Mouse (Mus musculus) thymus, adult 2 months (tissue): Measurements from ENCODE around the gene 5730455P16Rik. TPM values are rescaled to one million over a fixed set of nuclear protein-coding genes. Genes with fewer than 3 reads are reported as not detected.

Experiments used
- DNase-seq: peaks from one replicate; pipeline ENCODE4 v3.0.0; 2021
- H3K27ac ChIP-seq: fragments of 200-500 bp; 2 replicates; pipeline ENCODE4 v1.5.1; 2012; ENCODE audit warnings: low read length, control low read depth; ENCODE audit not compliant: control insufficient read depth, insufficient read depth
- H3K27me3 ChIP-seq: fragments of 200-500 bp; 2 replicates; pipeline ENCODE4 v1.6.1; 2012; ENCODE audit warnings: mild to moderate bottlenecking, low read length, moderate library complexity, mixed read lengths; ENCODE audit not compliant: control insufficient read depth, insufficient read depth
- H3K36me3 ChIP-seq: fragments of 200-500 bp; 2 replicates; pipeline ENCODE4 v1.6.1; 2012; ENCODE audit warnings: mild to moderate bottlenecking, low read length, moderate library complexity; ENCODE audit not compliant: control insufficient read depth, insufficient read depth
- H3K4me1 ChIP-seq: fragments of 200-500 bp; replicated peaks from 2 replicates; pipeline ENCODE4 v1.6.1; 2012; ENCODE audit warnings: low read length; ENCODE audit not compliant: control insufficient read depth, insufficient read depth
- H3K4me3 ChIP-seq: fragments of 200-500 bp; 2 replicates; pipeline ENCODE4 v1.5.1; 2012; ENCODE audit warnings: mild to moderate bottlenecking, low read length, control low read depth, moderate library complexity; ENCODE audit not compliant: control insufficient read depth, insufficient read depth
- CTCF ChIP-seq: fragments of 200-500 bp; IDR thresholded peaks from 2 replicates; pipeline ENCODE4 v1.5.1; 2012; ENCODE audit warnings: mild to moderate bottlenecking, control low read depth, low read length, moderate library complexity, borderline replicate concordance; ENCODE audit not compliant: control insufficient read depth, poor library complexity, insufficient read depth; ENCODE audit errors: extremely low read depth
- POLR2A ChIP-seq: fragments of 200-500 bp; IDR thresholded peaks from 2 replicates; pipeline ENCODE4 v1.6.1; 2012; ENCODE audit warnings: mild to moderate bottlenecking, low read length, control low read depth, moderate library complexity; ENCODE audit not compliant: control insufficient read depth, poor library complexity, insufficient read depth; ENCODE audit errors: extremely low read depth
- WGBS: fragments of 180-500 bp; shearing (Covaris S2); methylation state at CpG from one replicate; pipeline ENCODE4 v1.1.7; 2018; 5-methylcytosine and 5-hydroxymethylcytosine counted together
- polyA plus RNA-seq: library from polyadenylated mRNA; depleted of rRNA; stranded (reverse); fragments of >200 nt; gene quantifications from 2 replicates; pipeline ENCODE4 v1.2.3, GENCODE M21; 2012

Gene 5730455P16Rik
- polyA plus RNA-seq, 1 experiment = 5.4 TPM

GRCm38 (mm10) chr11:80342482-80342881, 35.4 kb downstream of the 5730455P16Rik start:
- H3K27me3 ChIP-seq = no peaks in the 10 kb centered on the region
- H3K36me3 ChIP-seq = no peaks in the 10 kb centered on the region
- WGBS = 88% methylated on average over 2 of the region's 2 CpGs
- no peaks in the 10 kb centered on the region for H3K4me1 ChIP-seq
- no peak for DNase-seq
- no peak for TF ChIP-seq POLR2A
- no peak for TF ChIP-seq CTCF
- no peak overlapping the region for H3K27ac ChIP-seq
- H3K4me3 ChIP-seq = no peak overlapping the region

- no peaks in the 10 kb centered on the region for H3K4me1 ChIP-seq
- no peak for DNase-seq
- H3K4me3 ChIP-seq = no peak overlapping the region
- no peaks in the 10 kb centered on the region for H3K36me3 ChIP-seq
- no peak overlapping the region for H3K27ac ChIP-seq
- TF ChIP-seq CTCF (no peak), POLR2A (no peak)
- 42% methylated on average over 6 of the region's 6 CpGs for WGBS
- H3K27me3 ChIP-seq = no peaks in the 10 kb centered on the region
These were observed 41.5 kb downstream of the 5730455P16Rik start for GRCm38 (mm10) chr11:80336351-80336730.

- WGBS = 49% methylated on average over 7 of the region's 7 CpGs
These were observed 42.1 kb downstream of the 5730455P16Rik start for GRCm38 (mm10) chr11:80335609-80336350.

GRCm38 (mm10) chr11:80332709-80333400, 45.0 kb downstream of the 5730455P16Rik start:
- WGBS = 74% methylated on average over 12 of the region's 12 CpGs
- Histone ChIP-seq H3K27ac (no peak overlapping the region), H3K36me3 (no peaks in the 10 kb centered on the region), H3K27me3 (no peaks in the 10 kb centered on the region), H3K4me3 (no peak overlapping the region), H3K4me1 (no peaks in the 10 kb centered on the region)
- no peak for DNase-seq
- no peak for TF ChIP-seq CTCF
- no peak for TF ChIP-seq POLR2A

More at GRCm38 (mm10) chr11:80335609-80336350, 42.1 kb downstream of the 5730455P16Rik start:
- Histone ChIP-seq H3K4me3 (no peak overlapping the region), H3K27ac (no peak overlapping the region), H3K36me3 (no peaks in the 10 kb centered on the region), H3K27me3 (no peaks in the 10 kb centered on the region), H3K4me1 (no peaks in the 10 kb centered on the region)
- no peak for DNase-seq
- TF ChIP-seq POLR2A (no peak), CTCF (no peak)

GRCm38 (mm10) chr11:80324636-80325035, 53.2 kb downstream of the 5730455P16Rik start:
- TF ChIP-seq POLR2A (no peak), CTCF (no peak)
- peaks cover 35% of the 10 kb centered on the region for H3K4me1 ChIP-seq
- WGBS = 83% methylated on average over 6 of the region's 6 CpGs
- DNase-seq = no peak
- H3K27ac ChIP-seq = no peak overlapping the region
- no peaks in the 10 kb centered on the region for H3K27me3 ChIP-seq
- H3K4me3 ChIP-seq = no peak overlapping the region
- no peaks in the 10 kb centered on the region for H3K36me3 ChIP-seq

GRCm38 (mm10) chr11:80323255-80323654, 54.6 kb downstream of the 5730455P16Rik start:
- Histone ChIP-seq H3K36me3 (no peaks in the 10 kb centered on the region), H3K4me1 (peaks cover 37% of the 10 kb centered on the region), H3K4me3 (no peak overlapping the region), H3K27me3 (no peaks in the 10 kb centered on the region), H3K27ac (no peak overlapping the region)
- TF ChIP-seq CTCF = no peak
- TF ChIP-seq POLR2A = no peak
- 30% methylated on average over 13 of the region's 13 CpGs for WGBS
- DNase-seq = peak; percentile 62
